Mouse (Mus musculus) hindbrain, embryonic 14.5 days (tissue): ENCODE measurements around the gene 4931428F04Rik. TPM values are rescaled to one million over a fixed set of nuclear protein-coding genes. Genes with fewer than 3 reads are reported as not detected.

Experiments used
- ATAC-seq: fragments of 200-750 bp; cut with Nextera tagmentation; 2 replicates; pipeline ENCODE4 v1.8.0; 2017; ENCODE audit warnings: moderate number of reproducible peaks, mild to moderate bottlenecking, moderate TSS enrichment, moderate library complexity; ENCODE audit not compliant: low FRiP score
- DNase-seq: peaks from one replicate; pipeline ENCODE4 v3.0.0-alpha.2; 2015; ENCODE audit warnings: low spot score
- H3K27ac ChIP-seq: fragments of 300-500 bp; sonication (generic); 2 replicates; pipeline ENCODE4 v1.5.1; 2014; ENCODE audit warnings: mild to moderate bottlenecking, moderate library complexity
- H3K27me3 ChIP-seq: fragments of 300-500 bp; sonication (generic); 2 replicates; pipeline ENCODE4 v1.6.1; 2014; ENCODE audit warnings: mild to moderate bottlenecking, low read length, mixed read lengths; ENCODE audit not compliant: control insufficient read depth, insufficient read depth
- H3K36me3 ChIP-seq: fragments of 300-500 bp; sonication (generic); replicated peaks from 2 replicates; pipeline ENCODE4 v1.6.1; 2014; ENCODE audit not compliant: control insufficient read depth, insufficient read depth
- H3K4me1 ChIP-seq: fragments of 300-500 bp; sonication (generic); replicated peaks from 2 replicates; pipeline ENCODE4 v1.6.1; 2014; ENCODE audit warnings: antibody characterized with exemption, low read length, mixed read lengths; ENCODE audit not compliant: control insufficient read depth, insufficient read depth
- H3K4me2 ChIP-seq: fragments of 300-500 bp; sonication (generic); replicated peaks from 2 replicates; pipeline ENCODE4 v1.6.1; 2014; ENCODE audit warnings: mild to moderate bottlenecking, moderate library complexity
- H3K4me3 ChIP-seq: fragments of 300-500 bp; sonication (generic); replicated peaks from 2 replicates; pipeline ENCODE4 v1.5.1; 2014; ENCODE audit warnings: mild to moderate bottlenecking, low read length
- H3K9ac ChIP-seq: fragments of 300-500 bp; sonication (generic); 2 replicates; pipeline ENCODE4 v1.6.1; 2014
- H3K9me3 ChIP-seq: fragments of 300-500 bp; sonication (generic); 2 replicates; pipeline ENCODE4 v1.6.1; 2016; ENCODE audit warnings: low read length; ENCODE audit not compliant: control insufficient read depth
- WGBS: fragments of 180-500 bp; shearing (Covaris S2); extraction: QIAGEN DNeasy Blood & Tissue Kit; methylation state at CpG from one replicate; pipeline ENCODE4 v1.1.7; 2014; 5-methylcytosine and 5-hydroxymethylcytosine counted together
- polyA plus RNA-seq: library from polyadenylated mRNA; unstranded; fragments of >200 nt; fragmentation: Nextera tagmentation; extraction: Ambion mirVana; gene quantifications from 2 replicates; pipeline ENCODE4 v1.2.1, GENCODE M21; 2014

4931428F04Rik gene
- polyA plus RNA-seq, 1 experiment from 2014 or later = 101 TPM

DNA sequence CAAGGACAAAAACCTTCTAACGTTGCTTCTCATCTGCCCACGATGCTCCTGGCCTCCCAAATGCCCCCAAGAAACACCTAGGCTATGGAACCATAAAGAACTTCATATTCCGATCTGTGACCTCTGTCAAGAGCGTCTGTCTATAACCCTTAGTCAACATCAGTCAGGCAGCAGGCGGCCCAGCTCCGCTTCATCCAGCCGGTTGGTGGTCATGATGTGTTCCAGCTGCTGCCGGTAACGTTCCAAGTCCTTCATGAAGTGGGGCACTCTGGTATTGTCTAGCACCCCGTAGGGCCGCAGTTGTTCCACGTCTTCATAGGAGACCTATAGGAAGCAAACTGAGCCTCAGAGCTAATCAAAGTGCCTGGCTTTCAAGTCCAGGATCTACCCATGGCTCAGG, 7.8 kb downstream of the 4931428F04Rik start:
- peaks cover 37% of the 10 kb centered on the region for H3K27me3 ChIP-seq
- WGBS = 93% methylated on average over 12 of the region's 12 CpGs
- H3K4me1 ChIP-seq = peaks cover 22% of the 10 kb centered on the region
- H3K9ac ChIP-seq = no peak overlapping the region
- no peak overlapping the region for H3K4me2 ChIP-seq
- peaks cover 57% of the 10 kb centered on the region for H3K36me3 ChIP-seq
- DNase-seq (no peak), ATAC-seq (no peak)
- no peak overlapping the region for H3K4me3 ChIP-seq
- no peak overlapping the region for H3K27ac ChIP-seq
- H3K9me3 ChIP-seq = no peaks in the 10 kb centered on the region

DNA sequence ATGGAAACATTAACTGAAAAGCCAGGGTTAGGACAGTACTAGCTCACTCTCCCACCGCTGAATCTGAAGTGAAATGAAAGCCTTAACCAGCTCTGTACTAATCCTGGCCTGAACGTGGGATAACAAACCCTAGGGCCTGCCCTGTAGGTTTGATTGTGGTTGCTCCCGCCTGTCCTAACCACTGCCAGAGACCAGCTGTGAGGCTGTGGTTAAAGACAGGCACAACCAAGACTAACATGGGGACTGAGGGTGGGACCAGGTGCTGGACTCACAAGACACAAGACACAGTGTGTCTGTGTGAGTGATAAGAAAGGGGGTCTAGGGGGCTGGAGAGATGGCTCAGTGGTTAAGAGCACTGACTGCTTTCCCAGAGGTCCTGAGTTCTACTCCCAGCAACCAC, 9.1 kb downstream of the 4931428F04Rik start:
- Histone ChIP-seq H3K9me3 (no peaks in the 10 kb centered on the region), H3K4me3 (no peak overlapping the region), H3K36me3 (peaks cover 47% of the 10 kb centered on the region), H3K9ac (no peak overlapping the region), H3K27me3 (peaks cover 48% of the 10 kb centered on the region), H3K4me1 (peaks cover 19% of the 10 kb centered on the region), H3K27ac (no peak overlapping the region), H3K4me2 (no peak overlapping the region)
- no peak for DNase-seq
- no peak for ATAC-seq
- WGBS = 68% methylated on average over 3 of the region's 3 CpGs

DNA sequence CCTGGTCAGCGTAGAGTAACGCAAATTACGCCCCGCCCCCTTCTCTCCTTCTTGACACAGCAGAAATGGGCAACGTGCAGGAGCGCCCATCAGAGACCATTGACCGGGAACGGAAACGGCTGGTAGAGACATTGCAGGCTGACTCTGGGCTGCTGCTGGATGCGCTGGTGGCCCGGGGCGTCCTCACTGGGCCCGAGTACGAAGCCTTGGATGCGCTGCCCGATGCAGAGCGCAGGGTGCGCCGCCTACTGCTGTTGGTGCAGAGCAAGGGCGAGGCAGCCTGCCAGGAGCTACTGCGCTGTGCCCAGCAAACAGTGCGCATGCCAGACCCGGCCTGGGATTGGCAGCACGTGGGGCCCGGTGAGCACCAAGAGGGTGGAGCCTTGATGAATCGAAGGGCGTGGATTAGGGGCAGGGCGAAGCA, 10.7 kb downstream of the 4931428F04Rik start:
- Histone ChIP-seq H3K27me3 (peaks cover 65% of the 10 kb centered on the region), H3K4me2 (peak overlapping the region; percentile 39), H3K4me3 (peak overlapping the region; percentile 2; the same call in 1 of the 2 replicates), H3K36me3 (peaks cover 34% of the 10 kb centered on the region), H3K9ac (no peak overlapping the region), H3K4me1 (peaks cover 20% of the 10 kb centered on the region), H3K9me3 (no peaks in the 10 kb centered on the region), H3K27ac (no peak overlapping the region)
- peak; percentile 70 for DNase-seq
- ATAC-seq = peak; percentile 59; the same call in 1 of the 2 replicates
- WGBS = 3% methylated on average over 28 of the region's 28 CpGs

DNA sequence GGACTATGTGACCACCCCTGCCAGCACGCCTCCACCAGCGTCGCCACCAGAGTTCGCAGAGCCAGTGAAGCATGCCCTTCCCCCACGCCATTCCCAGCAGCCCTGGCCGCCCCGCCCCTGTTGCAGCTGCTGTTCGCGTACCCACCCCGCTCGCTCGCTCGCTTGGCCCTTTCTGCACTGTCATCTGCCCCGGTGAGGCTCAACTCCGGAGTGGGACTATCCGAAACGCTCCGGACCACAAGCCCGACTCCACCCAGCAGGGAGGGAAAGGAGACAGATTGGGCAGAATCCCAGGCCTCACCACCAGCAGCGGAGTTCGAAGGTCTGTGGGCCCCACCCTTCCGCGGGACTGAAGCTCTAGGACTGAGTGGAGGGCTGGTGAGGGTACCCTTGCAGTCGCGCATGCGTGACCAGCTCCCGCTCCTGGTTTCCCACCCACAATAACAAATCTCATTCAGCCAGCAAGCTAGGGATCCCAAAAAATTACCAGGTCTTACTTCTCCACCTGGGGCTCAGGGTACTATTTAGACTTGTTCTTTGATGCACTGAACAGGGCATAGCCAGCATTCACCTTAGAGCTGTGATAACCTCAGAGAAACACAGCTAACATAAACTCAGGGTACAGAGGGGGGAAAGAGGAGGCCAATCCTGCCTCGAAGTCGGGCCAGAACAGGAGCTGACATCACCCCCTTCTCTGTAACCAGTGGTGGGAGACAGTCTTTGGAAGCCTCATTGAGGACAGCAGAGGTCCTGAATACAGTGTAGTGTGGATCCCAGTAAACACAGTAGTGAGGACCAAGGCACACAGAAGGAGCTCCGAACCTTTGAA, 13.2 kb downstream of the 4931428F04Rik start:
- H3K4me3 ChIP-seq = peak overlapping the region; percentile 38
- H3K9me3 ChIP-seq = no peaks in the 10 kb centered on the region
- H3K27me3 ChIP-seq = peaks cover 89% of the 10 kb centered on the region
- peaks cover 20% of the 10 kb centered on the region for H3K4me1 ChIP-seq
- peak overlapping the region; percentile 49 for H3K9ac ChIP-seq
- 2% methylated on average over 30 of the region's 30 CpGs for WGBS
- peaks cover 15% of the 10 kb centered on the region for H3K36me3 ChIP-seq
- no peak overlapping the region for H3K27ac ChIP-seq
- H3K4me2 ChIP-seq = peak overlapping the region; percentile 83
- ATAC-seq (peak; percentile 65), DNase-seq (no peak)

DNA sequence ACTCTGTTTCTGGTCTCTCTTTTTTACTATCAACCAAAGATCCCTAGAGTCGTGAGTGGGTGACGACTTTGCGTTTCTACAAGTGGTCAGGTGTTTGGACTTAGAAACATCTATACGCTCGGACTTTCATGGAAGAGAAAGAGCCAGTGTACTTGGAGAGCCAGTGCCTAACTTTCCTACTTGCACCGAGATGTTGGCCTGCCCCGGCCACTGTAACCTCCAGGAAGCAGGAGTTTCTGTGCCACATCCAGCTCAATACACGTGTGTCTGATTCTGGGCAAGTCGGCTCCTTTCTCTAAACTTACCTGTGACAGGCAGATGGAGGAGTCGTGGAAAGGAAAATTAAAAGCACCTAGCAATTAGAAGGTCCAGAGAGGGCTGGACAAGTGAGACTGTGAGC, 13.8 kb downstream of the 4931428F04Rik start, which contains the start of gene Nol3:
Gene Nol3, plus strand, starts transcription at position 301 of the 400 bp plus-strand sequence.
- peak within 1 kb of the TSS; percentile 83 for H3K4me2 ChIP-seq
- H3K4me1 ChIP-seq = peaks cover 20% of the 10 kb centered on the region
- H3K36me3 ChIP-seq = peaks cover 12% of the 10 kb centered on the region
- H3K27me3 ChIP-seq = peaks cover 96% of the 10 kb centered on the region
- peak within 1 kb of the TSS; percentile 38 for H3K4me3 ChIP-seq
- no peaks in the 10 kb centered on the region for H3K9me3 ChIP-seq
- H3K9ac ChIP-seq = peak within 1 kb of the TSS; percentile 49
- no peak for DNase-seq
- WGBS = 5% methylated on average over 10 of the region's 10 CpGs
- no peak within 1 kb of the TSS for H3K27ac ChIP-seq
- no peak for ATAC-seq

DNA sequence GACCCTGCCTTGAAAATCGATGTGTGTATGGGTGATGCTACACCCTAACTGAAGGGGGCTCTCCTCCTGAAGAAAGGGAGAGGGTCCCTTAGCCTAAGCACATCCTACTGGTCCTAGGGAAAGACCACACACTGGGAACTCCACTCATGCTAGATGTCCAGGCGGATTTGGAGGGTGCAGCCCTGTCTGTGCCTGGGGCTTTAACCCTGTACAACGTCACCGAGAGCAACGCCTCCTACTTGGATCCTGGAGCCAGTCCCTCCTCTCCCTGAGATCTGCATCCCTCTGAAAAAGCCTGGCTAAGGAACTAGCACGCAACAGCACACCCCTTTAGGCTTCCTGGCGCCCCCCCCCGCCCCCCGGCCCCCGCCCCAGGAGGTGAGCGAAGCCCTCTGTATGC, 14.3 kb downstream of the 4931428F04Rik start:
- Histone ChIP-seq H3K36me3 (peaks cover 7% of the 10 kb centered on the region), H3K4me3 (peak overlapping the region; percentile 38; the same call in 1 of the 2 replicates), H3K27ac (no peak overlapping the region), H3K4me2 (peak overlapping the region; percentile 83), H3K9ac (no peak overlapping the region), H3K4me1 (peaks cover 24% of the 10 kb centered on the region), H3K27me3 (peaks cover 99% of the 10 kb centered on the region), H3K9me3 (no peaks in the 10 kb centered on the region)
- ATAC-seq = no peak
- WGBS = 12% methylated on average over 11 of the region's 11 CpGs
- no peak for DNase-seq

DNA sequence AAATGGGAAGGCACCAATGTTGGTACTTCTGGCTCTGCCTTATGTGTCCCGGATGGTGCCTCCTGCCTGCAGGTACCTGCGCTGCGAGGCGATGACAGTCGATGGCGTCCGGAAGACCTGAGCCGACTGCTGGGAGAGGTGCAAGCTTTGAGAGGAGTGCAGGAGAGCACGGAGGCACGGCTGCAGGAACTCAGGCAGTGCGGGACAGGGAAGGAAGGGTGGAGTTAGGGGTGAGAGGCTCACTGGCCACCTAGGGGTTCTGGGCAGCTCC, 18.8 kb downstream of the 4931428F04Rik start:
- Histone ChIP-seq H3K27ac (no peak overlapping the region), H3K4me3 (0 out of 2 replicates have a peak overlapping the region, but pooled peaks have one; percentile 41), H3K27me3 (peaks cover 93% of the 10 kb centered on the region), H3K9ac (no peak overlapping the region; the same call in 1 of the 2 replicates), H3K4me1 (peaks cover 32% of the 10 kb centered on the region), H3K4me2 (peak overlapping the region; percentile 3; the same call in 1 of the 2 replicates), H3K36me3 (no peaks in the 10 kb centered on the region), H3K9me3 (no peaks in the 10 kb centered on the region)
- DNase-seq (no peak), ATAC-seq (no peak)
- 2% methylated on average over 11 of the region's 11 CpGs for WGBS

DNA sequence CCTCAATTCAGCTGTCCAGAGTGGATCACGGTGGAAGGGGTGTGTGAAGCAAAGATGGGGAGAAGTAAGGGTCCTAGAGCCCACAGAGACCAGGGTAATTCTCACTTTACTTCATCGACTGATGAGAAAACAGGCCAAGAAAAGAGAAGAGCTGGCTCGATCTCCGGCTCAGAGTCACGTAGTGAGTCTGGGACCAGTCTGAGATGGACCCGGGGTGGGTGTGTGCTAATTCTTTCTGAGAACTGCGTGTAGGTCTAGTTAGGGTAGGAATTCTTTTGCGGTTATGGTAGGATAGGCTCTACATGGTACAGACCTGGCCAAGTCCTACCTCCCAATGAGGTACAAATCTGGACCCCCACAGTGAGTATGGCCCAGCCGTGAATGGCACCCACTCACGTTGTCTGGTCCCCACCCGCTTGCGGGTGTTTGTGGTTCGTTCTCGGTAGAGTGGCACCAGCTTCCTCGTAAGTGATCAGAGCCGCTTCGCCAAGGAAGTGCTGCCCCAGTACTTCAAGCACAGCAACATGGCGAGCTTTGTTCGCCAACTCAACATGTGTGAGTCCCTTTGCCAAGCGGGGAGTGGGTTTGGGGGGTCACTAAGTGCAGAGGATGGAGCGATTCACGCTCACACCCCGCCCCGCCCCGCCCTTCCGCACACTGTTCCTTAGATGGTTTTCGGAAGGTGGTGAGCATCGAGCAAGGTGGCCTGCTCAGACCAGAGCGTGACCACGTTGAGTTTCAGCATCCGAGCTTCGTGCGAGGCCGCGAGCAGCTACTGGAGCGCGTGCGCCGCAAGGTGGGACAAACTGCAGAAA, 19.4 kb downstream of the 4931428F04Rik start:
- H3K9ac ChIP-seq = no peak overlapping the region; the same call in none of the 2 replicates
- no peak for DNase-seq
- 2% methylated on average over 39 of the region's 39 CpGs for WGBS
- peaks cover 27% of the 10 kb centered on the region for H3K4me1 ChIP-seq
- no peak for ATAC-seq
- peaks cover 93% of the 10 kb centered on the region for H3K27me3 ChIP-seq
- H3K27ac ChIP-seq = no peak overlapping the region
- no peaks in the 10 kb centered on the region for H3K9me3 ChIP-seq
- H3K36me3 ChIP-seq = no peaks in the 10 kb centered on the region
- peak overlapping the region; percentile 41 for H3K4me3 ChIP-seq
- peak overlapping the region; percentile 58 for H3K4me2 ChIP-seq

DNA sequence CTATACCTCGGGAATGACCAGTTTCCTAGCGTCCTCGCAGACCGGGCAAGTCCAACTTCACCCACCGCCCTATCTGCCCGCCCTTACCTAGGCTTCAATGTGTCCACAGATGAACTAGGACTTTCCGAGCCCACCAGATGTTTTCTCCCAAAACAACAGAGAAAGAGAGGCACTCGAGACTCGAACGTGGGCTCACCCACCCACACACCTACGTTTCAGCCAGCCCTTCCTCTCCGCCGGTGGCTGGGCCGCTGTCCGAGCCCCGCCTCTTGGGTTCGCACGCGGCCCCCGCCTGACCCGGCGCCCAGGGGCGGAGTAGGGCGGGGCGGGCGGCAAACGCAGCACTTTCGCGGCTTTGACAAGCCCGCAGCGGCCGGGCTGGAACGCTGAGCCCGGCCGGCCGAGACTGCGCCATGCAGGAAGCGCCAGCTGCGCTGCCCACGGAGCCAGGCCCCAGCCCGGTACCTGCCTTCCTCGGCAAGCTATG, 20.2 kb downstream of the 4931428F04Rik start, which contains the start of gene Hsf4:
Gene Hsf4, plus strand, starts transcription at position 341 of the 487 bp plus-strand sequence.
- Histone ChIP-seq H3K9ac (peak within 1 kb of the TSS; percentile 49), H3K27ac (no peak within 1 kb of the TSS), H3K4me1 (peaks cover 25% of the 10 kb centered on the region), H3K4me3 (peak within 1 kb of the TSS; percentile 41), H3K36me3 (no peaks in the 10 kb centered on the region), H3K9me3 (no peaks in the 10 kb centered on the region), H3K4me2 (peak within 1 kb of the TSS; percentile 58), H3K27me3 (peaks cover 93% of the 10 kb centered on the region)
- ATAC-seq (no peak), DNase-seq (no peak)
- WGBS = under 1% methylated on average over 42 of the region's 42 CpGs
